Mouse (Mus musculus): ENCODE measurements around the gene Rnase2a. TPM values are rescaled to one million over a fixed set of nuclear protein-coding genes. Genes with fewer than 3 reads are reported as not detected.
"Not testable (repeated sequence)": the region's sequence is repeated elsewhere in the genome, so short reads cannot be mapped to it uniquely, and the experiment has no call there.

Rnase2a gene
- not detected in 2 replicates for polyA plus RNA-seq (2012; rRNA removed)
- not detected in 2 replicates for polyA plus RNA-seq (2014; fragmentation: Nextera tagmentation; extraction: Ambion mirVana)

DNA sequence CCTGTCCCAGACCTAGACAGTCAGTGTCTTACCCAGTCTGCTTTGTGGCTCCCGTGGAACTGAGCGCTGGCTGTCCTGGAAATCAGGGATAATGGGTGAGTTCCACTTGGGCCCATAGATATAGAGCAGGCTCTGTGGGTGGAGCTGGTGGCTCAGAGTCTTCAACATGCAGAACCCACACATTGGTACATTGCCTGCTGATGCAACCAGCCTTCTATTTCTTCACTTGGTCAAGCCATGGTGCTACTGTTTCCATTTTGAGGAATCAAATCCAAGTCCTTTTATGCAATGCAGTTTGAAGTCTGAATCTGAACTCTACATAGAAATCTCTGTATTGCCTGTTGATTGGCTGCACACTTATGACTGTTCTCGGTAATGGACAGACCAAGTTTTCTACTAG is at the start of gene Rnase2a:
Rnase2a (minus strand) TSS at position 72 of the 400 bp plus-strand sequence.
- 92% methylated on average over 3 of the region's 3 CpGs for WGBS
- Histone ChIP-seq H3K36me3 (ENCODE audit: control insufficient read depth, insufficient read depth, low read length) (no peaks in the 10 kb centered on the region), H3K4me2 (replicated peaks; ENCODE audit: low read depth, low read length, severe bottlenecking) (no peak within 1 kb of the TSS), H3K4me3 (replicated peaks; ENCODE audit: low read length) (no peak within 1 kb of the TSS), H3K9me3 (ENCODE audit: control insufficient read depth, low read length) (no peaks in the 10 kb centered on the region), H3K27me3 (ENCODE audit: control insufficient read depth, insufficient read depth, low read length) (no peaks in the 10 kb centered on the region), H3K9ac (ENCODE audit: low read depth, low read length, severe bottlenecking) (no peak within 1 kb of the TSS), H3K27ac (replicated peaks; ENCODE audit: low read depth, low read length) (no peak within 1 kb of the TSS), H3K4me1 (ENCODE audit: control insufficient read depth, insufficient read depth, low read length) (no peaks in the 10 kb centered on the region)
- no peak for ATAC-seq (ENCODE audit: low FRiP score, low read depth)
- DNase-seq (ENCODE audit: low spot score) = no peak
- TF ChIP-seq POLR2A (IDR thresholded peaks at IDR 0.05; ENCODE audit: borderline replicate concordance, extremely low read depth, insufficient read depth, insufficient read length) = no peak

GRCm38 (mm10) chr14:51291505-51291904 is 35.6 kb upstream of the Rnase2a start:
- no peak overlapping the region for H3K9ac ChIP-seq (ENCODE audit: low read depth, low read length, severe bottlenecking)
- H3K36me3 ChIP-seq (ENCODE audit: control insufficient read depth, insufficient read depth, low read length) = no peaks in the 10 kb centered on the region
- no peaks in the 10 kb centered on the region for H3K4me1 ChIP-seq (ENCODE audit: control insufficient read depth, insufficient read depth, low read length)
- H3K4me2 ChIP-seq (replicated peaks; ENCODE audit: low read depth, low read length, severe bottlenecking) = no peak overlapping the region
- H3K27ac ChIP-seq (replicated peaks; ENCODE audit: low read depth, low read length) = no peak overlapping the region
- no peak overlapping the region for H3K4me3 ChIP-seq (replicated peaks; ENCODE audit: low read length)
- DNase-seq (ENCODE audit: low spot score) = no peak
- H3K27me3 ChIP-seq (ENCODE audit: control insufficient read depth, insufficient read depth, low read length) = no peaks in the 10 kb centered on the region
- WGBS = 71% methylated on average over 1 of the region's 1 CpGs
- no peaks in the 10 kb centered on the region for H3K9me3 ChIP-seq (ENCODE audit: control insufficient read depth, low read length)
- ATAC-seq (ENCODE audit: low FRiP score, low read depth) = no peak
- no peak for TF ChIP-seq POLR2A (IDR thresholded peaks at IDR 0.05; ENCODE audit: borderline replicate concordance, extremely low read depth, insufficient read depth, insufficient read length)

DNA sequence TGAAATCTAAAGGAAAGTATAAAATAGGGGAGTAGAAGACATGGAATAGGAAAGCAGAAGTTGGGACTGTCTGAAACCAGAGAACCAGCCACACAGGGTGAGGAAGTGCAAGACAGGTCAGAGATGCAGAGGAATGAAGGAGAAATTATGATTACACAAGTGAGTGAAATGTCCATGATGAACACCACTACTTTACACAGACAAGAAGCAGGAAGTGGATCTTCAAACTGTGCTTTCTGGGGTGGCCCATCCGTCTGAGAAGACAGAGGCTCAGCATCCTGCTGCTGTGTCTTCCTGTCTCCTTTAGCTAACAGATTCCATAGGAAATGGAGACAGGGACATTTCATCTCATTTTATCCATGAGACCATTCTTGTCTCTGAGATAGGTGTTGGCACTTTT is 22.6 kb upstream of the Rnase2a start:
- not testable (repeated sequence) for H3K4me3 ChIP-seq (replicated peaks; ENCODE audit: low read length); H3K9ac ChIP-seq (ENCODE audit: low read depth, low read length, severe bottlenecking); H3K4me2 ChIP-seq (replicated peaks; ENCODE audit: low read depth, low read length, severe bottlenecking); H3K36me3 ChIP-seq (ENCODE audit: control insufficient read depth, insufficient read depth, low read length); ATAC-seq (ENCODE audit: low FRiP score, low read depth); H3K9me3 ChIP-seq (ENCODE audit: control insufficient read depth, low read length); H3K27me3 ChIP-seq (ENCODE audit: control insufficient read depth, insufficient read depth, low read length); H3K4me1 ChIP-seq (ENCODE audit: control insufficient read depth, insufficient read depth, low read length); H3K27ac ChIP-seq (replicated peaks; ENCODE audit: low read depth, low read length); DNase-seq (ENCODE audit: low spot score)
- WGBS = 46% methylated on average over 1 of the region's 1 CpGs

DNA sequence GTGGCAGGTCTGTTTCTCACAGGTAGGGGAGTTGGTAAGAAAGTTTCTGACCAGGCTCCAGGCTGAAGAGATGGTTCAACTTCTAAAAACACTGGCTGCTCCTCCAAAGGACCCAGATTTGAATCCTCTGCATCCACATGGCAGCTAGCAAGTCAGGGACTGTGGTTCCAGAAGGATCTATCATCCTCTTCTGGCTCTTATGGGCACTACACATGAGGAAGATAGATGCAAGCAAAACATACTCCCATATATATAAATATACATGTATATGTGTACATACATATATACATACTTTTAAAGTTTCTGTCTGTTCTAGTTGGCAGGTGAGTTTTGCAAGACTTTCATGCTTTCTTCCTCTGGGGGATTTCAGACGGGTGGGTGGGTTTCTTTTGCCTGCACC is 12.8 kb upstream of the Rnase2a start:
- no peak for DNase-seq (ENCODE audit: low spot score)
- Histone ChIP-seq H3K9ac (ENCODE audit: low read depth, low read length, severe bottlenecking) (no peak overlapping the region), H3K27me3 (ENCODE audit: control insufficient read depth, insufficient read depth, low read length) (no peaks in the 10 kb centered on the region), H3K4me2 (replicated peaks; ENCODE audit: low read depth, low read length, severe bottlenecking) (no peak overlapping the region), H3K9me3 (ENCODE audit: control insufficient read depth, low read length) (no peaks in the 10 kb centered on the region), H3K4me1 (ENCODE audit: control insufficient read depth, insufficient read depth, low read length) (no peaks in the 10 kb centered on the region), H3K27ac (replicated peaks; ENCODE audit: low read depth, low read length) (no peak overlapping the region), H3K4me3 (replicated peaks; ENCODE audit: low read length) (no peak overlapping the region), H3K36me3 (ENCODE audit: control insufficient read depth, insufficient read depth, low read length) (no peaks in the 10 kb centered on the region)
- 94% methylated on average over 1 of the region's 1 CpGs for WGBS
- ATAC-seq (ENCODE audit: low FRiP score, low read depth) = no peak
- no peak for TF ChIP-seq POLR2A (IDR thresholded peaks at IDR 0.05; ENCODE audit: borderline replicate concordance, extremely low read depth, insufficient read depth, insufficient read length)

DNA sequence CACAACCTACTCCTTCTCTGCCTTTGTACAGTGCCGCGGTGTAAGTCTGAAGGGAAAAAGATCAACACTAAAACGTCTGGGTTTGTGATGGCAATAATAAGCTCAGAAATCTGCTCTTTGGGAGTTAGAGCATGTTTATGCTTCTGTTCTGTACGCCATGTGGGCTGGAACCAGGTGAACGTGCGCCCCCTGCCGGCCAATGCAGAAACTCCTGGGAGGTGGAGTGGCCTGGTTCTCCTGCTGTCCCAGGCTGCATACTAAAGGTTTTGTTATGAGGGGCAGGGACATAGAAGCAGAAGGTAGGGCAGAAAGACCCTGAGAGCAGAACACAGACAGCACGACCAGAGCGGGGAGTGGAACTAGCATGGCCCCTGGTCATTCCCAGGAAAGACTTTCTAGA is 10.2 kb upstream of the Rnase2a start:
- WGBS = 3% methylated on average over 9 of the region's 9 CpGs
- Histone ChIP-seq H3K4me3 (replicated peaks; ENCODE audit: low read length) (no peak overlapping the region), H3K4me2 (replicated peaks; ENCODE audit: low read depth, low read length, severe bottlenecking) (peak overlapping the region; percentile 37; the same call in 1 of the 2 replicates), H3K27ac (replicated peaks; ENCODE audit: low read depth, low read length) (no peak overlapping the region), H3K9ac (ENCODE audit: low read depth, low read length, severe bottlenecking) (no peak overlapping the region; the same call in 1 of the 2 replicates), H3K36me3 (ENCODE audit: control insufficient read depth, insufficient read depth, low read length) (no peaks in the 10 kb centered on the region), H3K27me3 (ENCODE audit: control insufficient read depth, insufficient read depth, low read length) (no peaks in the 10 kb centered on the region), H3K9me3 (ENCODE audit: control insufficient read depth, low read length) (no peaks in the 10 kb centered on the region), H3K4me1 (ENCODE audit: control insufficient read depth, insufficient read depth, low read length) (no peaks in the 10 kb centered on the region)
- ATAC-seq (ENCODE audit: low FRiP score, low read depth) (peak; percentile 88; the same call in 1 of the 2 replicates), DNase-seq (ENCODE audit: low spot score) (peak; percentile 81)
- no peak for TF ChIP-seq POLR2A (IDR thresholded peaks at IDR 0.05; ENCODE audit: borderline replicate concordance, extremely low read depth, insufficient read depth, insufficient read length)

DNA sequence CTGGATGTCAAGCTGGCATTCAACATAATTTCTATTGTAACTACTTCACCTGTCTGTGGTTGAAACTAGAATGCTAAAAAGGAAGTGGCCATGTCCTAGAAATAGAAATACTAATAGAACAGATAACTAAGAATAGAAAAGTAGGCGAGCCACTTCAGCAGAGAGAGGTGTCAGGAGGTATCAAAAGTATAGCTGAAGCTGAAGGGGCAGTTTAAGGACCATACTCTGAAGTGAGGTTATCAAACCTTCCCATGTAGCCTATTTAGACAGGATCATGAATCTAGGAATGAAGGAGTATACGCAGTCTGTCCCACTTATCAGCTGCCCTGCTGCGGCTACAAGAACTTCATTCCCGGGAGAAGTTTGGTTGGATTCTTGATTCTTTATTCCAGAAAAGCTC is 9.8 kb upstream of the Rnase2a start:
- no peak overlapping the region; the same call in 1 of the 2 replicates for H3K9ac ChIP-seq (ENCODE audit: low read depth, low read length, severe bottlenecking)
- H3K4me1 ChIP-seq (ENCODE audit: control insufficient read depth, insufficient read depth, low read length) = no peaks in the 10 kb centered on the region
- H3K27me3 ChIP-seq (ENCODE audit: control insufficient read depth, insufficient read depth, low read length) = no peaks in the 10 kb centered on the region
- no peaks in the 10 kb centered on the region for H3K9me3 ChIP-seq (ENCODE audit: control insufficient read depth, low read length)
- TF ChIP-seq POLR2A (IDR thresholded peaks at IDR 0.05; ENCODE audit: borderline replicate concordance, extremely low read depth, insufficient read depth, insufficient read length) = no peak
- H3K27ac ChIP-seq (replicated peaks; ENCODE audit: low read depth, low read length) = no peak overlapping the region
- 58% methylated on average over 4 of the region's 4 CpGs for whole genome bisulfite sequencing
- no peaks in the 10 kb centered on the region for H3K36me3 ChIP-seq (ENCODE audit: control insufficient read depth, insufficient read depth, low read length)
- H3K4me2 ChIP-seq (replicated peaks; ENCODE audit: low read depth, low read length, severe bottlenecking) = peak overlapping the region; percentile 37; the same call in 1 of the 2 replicates
- no peak overlapping the region for H3K4me3 ChIP-seq (replicated peaks; ENCODE audit: low read length)
- ATAC-seq (ENCODE audit: low FRiP score, low read depth) = no peak
- DNase-seq (ENCODE audit: low spot score) = no peak

Measured in limb, embryonic 14.5 days (tissue).